ENCODE assay signal across 15 mouse cellular contexts in genomic region chr6:143841109-143841638, GRCm38 (mm10).
"Had no signal": no experiment of that assay in that cellular context is flagged by ENCODE, and none has a peak within 500 bp of the region (broad histone marks: within the 10 kb centered on the region; RNA-seq: fewer than 3 reads in every experiment).

No protein-coding gene starts in this region.

- H3K27me3 ChIP-seq: liver, embryonic 15.5 days; lung, embryonic 15.5 days; midbrain, embryonic 15.5 days; neural tube, embryonic 12.5 days had no signal

- H3K4me2 ChIP-seq: liver, embryonic 11.5 days; liver, embryonic 15.5 days; lung, embryonic 15.5 days; midbrain, embryonic 11.5 days; midbrain, embryonic 15.5 days; neural tube, embryonic 12.5 days had no signal

- H3K9ac ChIP-seq: liver, embryonic 15.5 days; lung, embryonic 15.5 days; midbrain, embryonic 15.5 days; neural tube, embryonic 12.5 days had no signal

- H3K36me3 ChIP-seq: liver, embryonic 15.5 days; lung, embryonic 15.5 days; midbrain, embryonic 15.5 days; neural tube, embryonic 12.5 days had no signal

- H3K4me3 ChIP-seq: left cerebral cortex, adult 2 months; limb, embryonic 10.5 days; liver, embryonic 15.5 days; lung, embryonic 15.5 days; midbrain, embryonic 15.5 days; neural tube, embryonic 12.5 days had no signal

- H3K27ac ChIP-seq: left cerebral cortex, adult 2 months; limb, embryonic 10.5 days; liver, embryonic 15.5 days; lung, embryonic 15.5 days; midbrain, embryonic 15.5 days; neural tube, embryonic 12.5 days; stomach, postnatal 0 days had no signal

- ATAC-seq: midbrain, embryonic 15.5 days had no signal

- DNase-seq: kidney, adult 18-20 months; kidney, postnatal 10 days; kidney, postnatal 4 days; lung, postnatal 36 days; thymus, adult 18-20 months; thymus, postnatal 14 days had no signal

- H3K4me1 ChIP-seq: lung, embryonic 15.5 days; neural tube, embryonic 12.5 days had no signal

- H3K9me3 ChIP-seq: limb, embryonic 10.5 days; liver, embryonic 15.5 days; lung, embryonic 15.5 days; midbrain, embryonic 15.5 days; neural tube, embryonic 12.5 days had no signal
